10 mouse cellular contexts compared by ENCODE assay signal in genomic region chr7:142570565-142570964, GRCm38 (mm10). TPM values are rescaled to one million over a fixed set of nuclear protein-coding genes. Genes with fewer than 3 reads are reported as not detected.
A peak's percentile ranks its signal among the peaks of the same experiment; 100 is the strongest.
DNase-seq lines count a peak whose midpoint lies in the region; ATAC-seq and TF ChIP-seq lines count a peak whose summit lies in the region.
"Had no signal": no experiment of that assay in that cellular context is flagged by ENCODE, and none has a peak within 500 bp of the region (broad histone marks: within the 10 kb centered on the region; RNA-seq: fewer than 3 reads in every experiment).

No protein-coding gene starts in this region.

- H3K4me1 ChIP-seq in hindbrain, embryonic 10.5 days (replicated peaks): peaks cover 67% of the 10 kb centered on the region
- H3K4me1 ChIP-seq in hindbrain, postnatal 0 days (ENCODE audit: insufficient read depth, low read length): no peaks in the 10 kb centered on the region
- peaks cover 21% of the 10 kb centered on the region for H3K4me1 ChIP-seq in embryonic facial prominence, embryonic 11.5 days (ENCODE audit: control insufficient read depth, insufficient read depth, low read length)
- peaks cover 62% of the 10 kb centered on the region for H3K4me1 ChIP-seq in liver, embryonic 12.5 days

- peak overlapping the region; percentile 82 for H3K27ac ChIP-seq in hindbrain, embryonic 10.5 days
- no peak overlapping the region for H3K27ac ChIP-seq in hindbrain, postnatal 0 days
- H3K27ac ChIP-seq in embryonic facial prominence, embryonic 11.5 days (replicated peaks; ENCODE audit: low read depth, low read length): peak overlapping the region; percentile 95
- H3K27ac ChIP-seq in liver, embryonic 12.5 days: peak overlapping the region; percentile 80
- H3K27ac ChIP-seq: gastrocnemius, adult 2 months had no signal

- no peak overlapping the region for H3K4me2 ChIP-seq in hindbrain, postnatal 0 days (ENCODE audit: low read depth, low read length)
- no peak overlapping the region for H3K4me2 ChIP-seq in embryonic facial prominence, embryonic 11.5 days (ENCODE audit: low read depth, low read length)
- no peak overlapping the region for H3K4me2 ChIP-seq in liver, embryonic 12.5 days

- no peak for ATAC-seq in hindbrain, postnatal 0 days
- ATAC-seq in embryonic facial prominence, embryonic 11.5 days (replicated peaks; ENCODE audit: insufficient number of reproducible peaks, low FRiP score, low TSS enrichment, low read depth): no peak; the same call in 1 of the 2 replicates
- ATAC-seq in liver, embryonic 12.5 days: peak; percentile 27

- TF ChIP-seq POLR2A in brain, embryonic 14.5 days (IDR thresholded peaks at IDR 0.05; ENCODE audit: borderline replicate concordance, extremely low read depth, insufficient read depth, insufficient read length, poor library complexity, severe bottlenecking): no peak

- peak; percentile 51 for DNase-seq in hindbrain, embryonic 10.5 days (ENCODE audit: low spot score)
- DNase-seq in hindbrain, postnatal 0 days (ENCODE audit: low spot score): no peak
- peak; percentile 20 for DNase-seq in brain, embryonic 14.5 days (ENCODE audit: low read depth)
- DNase-seq in embryonic facial prominence, embryonic 11.5 days (ENCODE audit: low spot score): peak; percentile 55
- DNase-seq in spleen, postnatal 14 days (ENCODE audit: low spot score in 2 of 2): no peak
- no peak for DNase-seq in right cerebral cortex, postnatal 14 days
- DNase-seq: gastrocnemius, adult 2 months; kidney, adult 11 months; thymus, postnatal 14 days had no signal

- no peak for TF ChIP-seq CTCF in hindbrain, postnatal 0 days (IDR thresholded peaks at IDR 0.05; ENCODE audit: low read depth)
- TF ChIP-seq CTCF in brain, embryonic 14.5 days (IDR thresholded peaks at IDR 0.05; ENCODE audit: borderline replicate concordance, extremely low read depth, insufficient read depth, insufficient read length): no peak

- H3K4me3 ChIP-seq in hindbrain, embryonic 10.5 days: no peak overlapping the region
- no peak overlapping the region for H3K4me3 ChIP-seq in hindbrain, postnatal 0 days (ENCODE audit: low read length)
- H3K4me3 ChIP-seq in embryonic facial prominence, embryonic 11.5 days (ENCODE audit: low read depth, low read length): no peak overlapping the region
- H3K4me3 ChIP-seq in liver, embryonic 12.5 days: no peak overlapping the region
- H3K4me3 ChIP-seq: gastrocnemius, adult 2 months had no signal

- 70% methylated on average over 9 of the region's 9 CpGs for whole genome bisulfite sequencing in hindbrain, embryonic 10.5 days
- WGBS in hindbrain, postnatal 0 days: 87% methylated on average over 9 of the region's 9 CpGs
- WGBS in embryonic facial prominence, embryonic 11.5 days: 52% methylated on average over 9 of the region's 9 CpGs
- WGBS in liver, embryonic 12.5 days (ENCODE audit: insufficient replicate concordance): 54% methylated on average over 9 of the region's 9 CpGs

- no peak overlapping the region for H3K9ac ChIP-seq in hindbrain, postnatal 0 days (replicated peaks; ENCODE audit: low read length)
- H3K9ac ChIP-seq in embryonic facial prominence, embryonic 11.5 days (replicated peaks; ENCODE audit: low read length): no peak overlapping the region
- no peak overlapping the region for H3K9ac ChIP-seq in liver, embryonic 12.5 days

- no peaks in the 10 kb centered on the region for H3K36me3 ChIP-seq in hindbrain, embryonic 10.5 days
- H3K36me3 ChIP-seq in hindbrain, postnatal 0 days (ENCODE audit: insufficient read depth, low read length): no peaks in the 10 kb centered on the region
- H3K36me3 ChIP-seq in embryonic facial prominence, embryonic 11.5 days (replicated peaks; ENCODE audit: control insufficient read depth, insufficient read depth, low read depth, low read length): no peaks in the 10 kb centered on the region
- H3K36me3 ChIP-seq in liver, embryonic 12.5 days: no peaks in the 10 kb centered on the region

- H3K9me3 ChIP-seq in hindbrain, embryonic 10.5 days: no peaks in the 10 kb centered on the region
- H3K9me3 ChIP-seq in hindbrain, postnatal 0 days (ENCODE audit: low read length): no peaks in the 10 kb centered on the region
- H3K9me3 ChIP-seq in embryonic facial prominence, embryonic 11.5 days (replicated peaks; ENCODE audit: control insufficient read depth, low read length): no peaks in the 10 kb centered on the region
- no peaks in the 10 kb centered on the region for H3K9me3 ChIP-seq in liver, embryonic 12.5 days (replicated peaks)

- H3K27me3 ChIP-seq in hindbrain, embryonic 10.5 days (ENCODE audit: insufficient read depth, poor library complexity, severe bottlenecking): no peaks in the 10 kb centered on the region; the same call in 1 of the 2 replicates
- H3K27me3 ChIP-seq in hindbrain, postnatal 0 days (ENCODE audit: insufficient read depth, low read length): no peaks in the 10 kb centered on the region
- H3K27me3 ChIP-seq in embryonic facial prominence, embryonic 11.5 days (ENCODE audit: control insufficient read depth, insufficient read depth, low read length): no peaks in the 10 kb centered on the region
- H3K27me3 ChIP-seq in liver, embryonic 12.5 days (replicated peaks): no peaks in the 10 kb centered on the region

RNA-seq across cellular contexts. Expression of gene Mrpl23, which starts 38.1 kb away (rescaled TPM):
- polyA plus RNA-seq in hindbrain, embryonic 10.5 days (2016; fragmentation: Nextera tagmentation; extraction: Ambion mirVana): 17.7 and 19.7 TPM in 2 replicates
- 64.0 and 69.3 TPM in 2 replicates for total RNA-seq in hindbrain, postnatal 0 days (2014; rRNA removed)
- 17.4 and 25.5 TPM in 2 replicates for polyA plus RNA-seq in hindbrain, postnatal 0 days (2015; fragmentation: Nextera tagmentation; extraction: Ambion mirVana)
- polyA plus RNA-seq in brain, embryonic 14.5 days (2012; rRNA removed): 80.2 and 111 TPM in 2 replicates
- polyA plus RNA-seq in embryonic facial prominence, embryonic 11.5 days (2014; fragmentation: Nextera tagmentation; extraction: Ambion mirVana): 16.4 and 17.2 TPM in 2 replicates
- polyA plus RNA-seq in liver, embryonic 12.5 days (2016; fragmentation: Nextera tagmentation; extraction: Ambion mirVana): 10.4 and 14.4 TPM in 2 replicates

Comparison
In these comparisons a context has a peak if more than half of its experiments do, and no peak if none do; other contexts are left out.
1. DNase-seq: peak in hindbrain, embryonic 10.5 days (single experiment), brain, embryonic 14.5 days (single experiment) and embryonic facial prominence, embryonic 11.5 days (single experiment); none in hindbrain, postnatal 0 days (single experiment), spleen, postnatal 14 days (0 of 2) and right cerebral cortex, postnatal 14 days (single experiment).